Mouse (Mus musculus) midbrain, embryonic 16.5 days (tissue): ENCODE results near the gene Slco2b1. TPM values are rescaled to one million over a fixed set of nuclear protein-coding genes. Genes with fewer than 3 reads are reported as not detected.

Source experiments
- ATAC-seq: fragments of 200-750 bp; cut with Nextera tagmentation; 2 replicates; pipeline ENCODE4 v1.8.0; 2017; ENCODE audit warnings: moderate TSS enrichment
- H3K27ac ChIP-seq: fragments of 300-500 bp; sonication (generic); 2 replicates; pipeline ENCODE4 v1.5.1; 2014; ENCODE audit warnings: mild to moderate bottlenecking, low read length, mixed read lengths
- H3K27me3 ChIP-seq: fragments of 300-500 bp; sonication (generic); 2 replicates; pipeline ENCODE4 v1.6.1; 2014; ENCODE audit warnings: low read depth, low read length, mixed read lengths; ENCODE audit not compliant: control insufficient read depth, insufficient read depth
- H3K36me3 ChIP-seq: fragments of 300-500 bp; sonication (generic); 2 replicates; pipeline ENCODE4 v1.6.1; 2014; ENCODE audit warnings: mild to moderate bottlenecking, low read length, moderate library complexity, mixed read lengths; ENCODE audit not compliant: control insufficient read depth, insufficient read depth
- H3K4me1 ChIP-seq: fragments of 300-500 bp; sonication (generic); 2 replicates; pipeline ENCODE4 v1.6.1; 2014; ENCODE audit warnings: mild to moderate bottlenecking, low read length, mixed read lengths; ENCODE audit not compliant: control insufficient read depth, insufficient read depth
- H3K4me2 ChIP-seq: fragments of 300-500 bp; sonication (generic); 2 replicates; pipeline ENCODE4 v1.6.1; 2014; ENCODE audit warnings: mild to moderate bottlenecking, low read length, mixed read lengths
- H3K4me3 ChIP-seq: fragments of 300-500 bp; sonication (generic); 2 replicates; pipeline ENCODE4 v1.5.1; 2014; ENCODE audit warnings: low read depth, mild to moderate bottlenecking, low read length, moderate library complexity, mixed read lengths
- H3K9ac ChIP-seq: fragments of 300-500 bp; sonication (generic); 2 replicates; pipeline ENCODE4 v1.6.1; 2014; ENCODE audit warnings: low read depth, low read length, mixed read lengths
- H3K9me3 ChIP-seq: fragments of 300-500 bp; sonication (generic); replicated peaks from 2 replicates; pipeline ENCODE4 v1.6.1; 2014; ENCODE audit warnings: mild to moderate bottlenecking, low read length, mixed read lengths; ENCODE audit not compliant: control insufficient read depth, poor library complexity, severe bottlenecking
- WGBS: fragments of 180-500 bp; shearing (Covaris S2); extraction: QIAGEN DNeasy Blood & Tissue Kit; methylation state at CpG from one replicate; pipeline ENCODE4 v1.1.7; 2014; 5-methylcytosine and 5-hydroxymethylcytosine counted together
- polyA plus RNA-seq: library from polyadenylated mRNA; unstranded; fragments of >200 nt; fragmentation: Nextera tagmentation; extraction: Ambion mirVana; gene quantifications from 2 replicates; pipeline ENCODE4 v1.2.1, GENCODE M21; 2015

Slco2b1 gene
- polyA plus RNA-seq, 1 experiment from 2014 or later = 6.5 TPM

GRCm38 (mm10) chr7:99680771-99681170, 30.4 kb downstream of the Slco2b1 start:
- H3K9me3 ChIP-seq = no peaks in the 10 kb centered on the region
- no peak for ATAC-seq
- no peaks in the 10 kb centered on the region for H3K36me3 ChIP-seq
- WGBS = 72% methylated on average over 5 of the region's 5 CpGs
- no peak overlapping the region for H3K4me3 ChIP-seq
- H3K9ac ChIP-seq = no peak overlapping the region
- no peaks in the 10 kb centered on the region for H3K27me3 ChIP-seq
- no peak overlapping the region for H3K4me2 ChIP-seq
- no peak overlapping the region for H3K27ac ChIP-seq
- H3K4me1 ChIP-seq = no peaks in the 10 kb centered on the region

DNA sequence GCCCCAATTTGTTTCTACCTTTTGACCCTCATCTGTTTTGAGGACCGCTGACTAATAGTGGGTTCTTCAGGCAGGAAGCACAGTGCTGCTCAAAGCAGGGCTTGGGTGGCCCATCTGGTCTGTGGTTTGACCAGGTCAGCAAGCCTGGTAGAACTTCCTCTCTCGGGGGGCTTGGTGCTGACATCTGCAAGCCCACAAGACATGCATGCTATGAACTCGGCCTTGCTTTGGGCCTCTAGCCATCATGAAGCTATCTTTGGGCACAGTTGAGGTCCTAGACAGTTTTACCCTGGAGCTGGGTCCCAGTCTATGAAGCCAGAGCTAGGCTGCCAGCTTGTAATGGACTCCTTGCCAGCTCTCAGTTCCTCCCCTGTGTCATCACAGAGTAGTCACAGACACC, 36.2 kb downstream of the Slco2b1 start:
- Histone ChIP-seq H3K9me3 (no peaks in the 10 kb centered on the region), H3K4me3 (no peak overlapping the region), H3K9ac (no peak overlapping the region), H3K4me1 (no peaks in the 10 kb centered on the region), H3K27me3 (no peaks in the 10 kb centered on the region), H3K4me2 (no peak overlapping the region), H3K36me3 (no peaks in the 10 kb centered on the region), H3K27ac (no peak overlapping the region)
- no peak for ATAC-seq
- 88% methylated on average over 3 of the region's 3 CpGs for WGBS

- 80% methylated on average over 5 of the region's 5 CpGs for WGBS
- Histone ChIP-seq H3K36me3 (no peaks in the 10 kb centered on the region), H3K9ac (no peak overlapping the region), H3K4me1 (no peaks in the 10 kb centered on the region), H3K27me3 (no peaks in the 10 kb centered on the region), H3K9me3 (no peaks in the 10 kb centered on the region), H3K27ac (no peak overlapping the region), H3K4me3 (no peak overlapping the region), H3K4me2 (no peak overlapping the region)
- ATAC-seq = no peak
Observed at GRCm38 (mm10) chr7:99674209-99674608, 36.9 kb downstream of the Slco2b1 start.

GRCm38 (mm10) chr7:99673188-99673587, 38.0 kb downstream of the Slco2b1 start:
- H3K27ac ChIP-seq = no peak overlapping the region
- no peak overlapping the region for H3K4me3 ChIP-seq
- H3K4me2 ChIP-seq = no peak overlapping the region
- 77% methylated on average over 8 of the region's 8 CpGs for WGBS
- H3K36me3 ChIP-seq = no peaks in the 10 kb centered on the region
- H3K9ac ChIP-seq = no peak overlapping the region
- peaks cover 3% of the 10 kb centered on the region; the same call in 1 of the 2 replicates for H3K4me1 ChIP-seq
- H3K27me3 ChIP-seq = no peaks in the 10 kb centered on the region
- no peaks in the 10 kb centered on the region for H3K9me3 ChIP-seq
- no peak for ATAC-seq

- Histone ChIP-seq H3K27me3 (no peaks in the 10 kb centered on the region), H3K27ac (no peak overlapping the region), H3K4me1 (peaks cover 3% of the 10 kb centered on the region; the same call in 1 of the 2 replicates), H3K36me3 (no peaks in the 10 kb centered on the region), H3K4me3 (no peak overlapping the region), H3K9ac (no peak overlapping the region), H3K4me2 (no peak overlapping the region), H3K9me3 (no peaks in the 10 kb centered on the region)
- 86% methylated on average over 9 of the region's 9 CpGs for WGBS
- no peak for ATAC-seq
Observed at GRCm38 (mm10) chr7:99671544-99672435, 39.4 kb downstream of the Slco2b1 start.

GRCm38 (mm10) chr7:99670915-99671314, 40.2 kb downstream of the Slco2b1 start:
- 76% methylated on average over 4 of the region's 4 CpGs for WGBS
- no peak for ATAC-seq
- Histone ChIP-seq H3K4me2 (no peak overlapping the region), H3K27me3 (no peaks in the 10 kb centered on the region), H3K9me3 (no peaks in the 10 kb centered on the region), H3K4me3 (no peak overlapping the region), H3K4me1 (peaks cover 3% of the 10 kb centered on the region; the same call in 1 of the 2 replicates), H3K36me3 (no peaks in the 10 kb centered on the region), H3K27ac (no peak overlapping the region), H3K9ac (no peak overlapping the region)

- WGBS = 38% methylated on average over 4 of the region's 4 CpGs
- no peaks in the 10 kb centered on the region for H3K27me3 ChIP-seq
- H3K9ac ChIP-seq = no peak overlapping the region
- no peak overlapping the region for H3K27ac ChIP-seq
- no peaks in the 10 kb centered on the region for H3K9me3 ChIP-seq
- no peak overlapping the region for H3K4me2 ChIP-seq
- ATAC-seq = no peak
- H3K4me3 ChIP-seq = no peak overlapping the region
- no peaks in the 10 kb centered on the region for H3K36me3 ChIP-seq
- H3K4me1 ChIP-seq = peaks cover 3% of the 10 kb centered on the region; the same call in 1 of the 2 replicates
Observed at GRCm38 (mm10) chr7:99668802-99669201, 42.3 kb downstream of the Slco2b1 start.

- H3K9ac ChIP-seq = no peak overlapping the region
- no peak overlapping the region for H3K27ac ChIP-seq
- H3K4me3 ChIP-seq = no peak overlapping the region
- no peaks in the 10 kb centered on the region for H3K9me3 ChIP-seq
- H3K4me2 ChIP-seq = no peak overlapping the region
- H3K4me1 ChIP-seq = peaks cover 3% of the 10 kb centered on the region; the same call in 1 of the 2 replicates
- ATAC-seq = no peak
- H3K36me3 ChIP-seq = no peaks in the 10 kb centered on the region
- no peaks in the 10 kb centered on the region for H3K27me3 ChIP-seq
- 94% methylated on average over 16 of the region's 16 CpGs for WGBS
Observed at GRCm38 (mm10) chr7:99667096-99667495, 44.0 kb downstream of the Slco2b1 start.

GRCm38 (mm10) chr7:99665731-99666452, 45.2 kb downstream of the Slco2b1 start:
- no peak for ATAC-seq
- H3K9ac ChIP-seq = no peak overlapping the region
- no peak overlapping the region for H3K4me2 ChIP-seq
- no peaks in the 10 kb centered on the region for H3K27me3 ChIP-seq
- no peaks in the 10 kb centered on the region for H3K9me3 ChIP-seq
- H3K36me3 ChIP-seq = no peaks in the 10 kb centered on the region
- H3K4me1 ChIP-seq = peaks cover 3% of the 10 kb centered on the region; the same call in 1 of the 2 replicates
- H3K27ac ChIP-seq = no peak overlapping the region
- WGBS = 93% methylated on average over 10 of the region's 10 CpGs
- H3K4me3 ChIP-seq = no peak overlapping the region
